Mouse (Mus musculus): ENCODE data around the gene Speg. TPM values are rescaled to one million over a fixed set of nuclear protein-coding genes. Genes with fewer than 3 reads are reported as not detected.

Gene Speg
- polyA plus RNA-seq, 1 experiment from 2014 or later = 32.9 TPM

GRCm38 (mm10) chr1:75445141-75445701 lies 70.1 kb downstream of the Speg start:
- H3K27me3 ChIP-seq (ENCODE audit: control insufficient read depth, insufficient read depth, low read length) = peaks cover 33% of the 10 kb centered on the region
- H3K36me3 ChIP-seq (ENCODE audit: control insufficient read depth, insufficient read depth, low read length) = 0 out of 2 replicates have a peak, but pooled peaks cover 2% of the 10 kb centered on the region
- no peak overlapping the region for H3K27ac ChIP-seq (replicated peaks; ENCODE audit: low read depth, low read length)
- WGBS = 10% methylated on average over 9 of the region's 9 CpGs
- no peak for ATAC-seq (ENCODE audit: insufficient number of reproducible peaks, low FRiP score, low TSS enrichment, low read depth)
- no peak overlapping the region for H3K4me2 ChIP-seq (ENCODE audit: low read depth, severe bottlenecking)
- no peaks in the 10 kb centered on the region for H3K9me3 ChIP-seq (ENCODE audit: control insufficient read depth, low read length)
- no peak overlapping the region; the same call in 1 of the 2 replicates for H3K4me3 ChIP-seq (ENCODE audit: low read depth, low read length)
- no peak for DNase-seq (ENCODE audit: low spot score)
- peaks cover 66% of the 10 kb centered on the region for H3K4me1 ChIP-seq (ENCODE audit: control insufficient read depth, insufficient read depth, low read length)
- H3K9ac ChIP-seq (ENCODE audit: low read length) = no peak overlapping the region

GRCm38 (mm10) chr1:75445751-75446611 lies 70.9 kb downstream of the Speg start:
- H3K9ac ChIP-seq (ENCODE audit: low read length) = no peak overlapping the region
- no peak overlapping the region; the same call in 1 of the 2 replicates for H3K4me3 ChIP-seq (ENCODE audit: low read depth, low read length)
- no peak overlapping the region for H3K27ac ChIP-seq (replicated peaks; ENCODE audit: low read depth, low read length)
- no peaks in the 10 kb centered on the region for H3K9me3 ChIP-seq (ENCODE audit: control insufficient read depth, low read length)
- peak; percentile 2; the same call in 1 of the 2 replicates for ATAC-seq (ENCODE audit: insufficient number of reproducible peaks, low FRiP score, low TSS enrichment, low read depth)
- peaks cover 41% of the 10 kb centered on the region for H3K27me3 ChIP-seq (ENCODE audit: control insufficient read depth, insufficient read depth, low read length)
- H3K4me1 ChIP-seq (ENCODE audit: control insufficient read depth, insufficient read depth, low read length) = peaks cover 74% of the 10 kb centered on the region
- H3K4me2 ChIP-seq (ENCODE audit: low read depth, severe bottlenecking) = peak overlapping the region; percentile 27; the same call in 1 of the 2 replicates
- H3K36me3 ChIP-seq (ENCODE audit: control insufficient read depth, insufficient read depth, low read length) = 0 out of 2 replicates have a peak, but pooled peaks cover 2% of the 10 kb centered on the region
- under 1% methylated on average over 22 of the region's 22 CpGs for WGBS
- DNase-seq (ENCODE audit: low spot score) = peak; percentile 87

DNA sequence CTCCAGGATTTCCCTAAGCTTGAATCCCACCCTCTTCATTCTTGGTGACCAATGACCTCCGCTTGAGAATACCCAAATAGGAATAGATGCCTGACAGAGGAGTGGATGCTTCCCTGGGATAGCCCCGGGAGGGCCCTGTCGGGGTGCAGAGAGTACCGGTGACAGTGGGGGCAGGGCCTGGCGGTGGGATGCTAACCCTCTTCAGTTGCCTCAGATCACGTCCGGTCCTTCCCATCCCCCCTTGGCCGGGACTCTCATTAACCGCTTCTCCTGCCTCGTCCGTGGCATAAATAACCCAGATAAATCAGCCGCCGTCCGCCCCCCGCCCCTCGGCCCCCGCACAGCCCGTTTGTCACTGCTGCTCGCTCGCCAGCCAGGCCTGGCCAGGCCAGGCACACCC lies 71.6 kb downstream of the Speg start:
- H3K27me3 ChIP-seq (ENCODE audit: control insufficient read depth, insufficient read depth, low read length) = peaks cover 47% of the 10 kb centered on the region
- 0 out of 2 replicates have a peak, but pooled peaks cover 2% of the 10 kb centered on the region for H3K36me3 ChIP-seq (ENCODE audit: control insufficient read depth, insufficient read depth, low read length)
- H3K9ac ChIP-seq (ENCODE audit: low read length) = no peak overlapping the region
- DNase-seq (ENCODE audit: low spot score) (no peak), ATAC-seq (ENCODE audit: insufficient number of reproducible peaks, low FRiP score, low TSS enrichment, low read depth) (no peak)
- no peak overlapping the region for H3K27ac ChIP-seq (replicated peaks; ENCODE audit: low read depth, low read length)
- H3K4me3 ChIP-seq (ENCODE audit: low read depth, low read length) = no peak overlapping the region
- peak overlapping the region; percentile 27; the same call in 1 of the 2 replicates for H3K4me2 ChIP-seq (ENCODE audit: low read depth, severe bottlenecking)
- no peaks in the 10 kb centered on the region for H3K9me3 ChIP-seq (ENCODE audit: control insufficient read depth, low read length)
- H3K4me1 ChIP-seq (ENCODE audit: control insufficient read depth, insufficient read depth, low read length) = peaks cover 75% of the 10 kb centered on the region
- 1% methylated on average over 18 of the region's 20 CpGs for WGBS

- 0% methylated on average over 10 of the region's 10 CpGs for WGBS
- H3K4me2 ChIP-seq (ENCODE audit: low read depth, severe bottlenecking) = peak overlapping the region; percentile 20
- peaks cover 75% of the 10 kb centered on the region for H3K4me1 ChIP-seq (ENCODE audit: control insufficient read depth, insufficient read depth, low read length)
- no peak overlapping the region for H3K27ac ChIP-seq (replicated peaks; ENCODE audit: low read depth, low read length)
- peak; percentile 40 for DNase-seq (ENCODE audit: low spot score)
- no peak; the same call in 1 of the 2 replicates for ATAC-seq (ENCODE audit: insufficient number of reproducible peaks, low FRiP score, low TSS enrichment, low read depth)
- H3K9ac ChIP-seq (ENCODE audit: low read length) = no peak overlapping the region
- H3K9me3 ChIP-seq (ENCODE audit: control insufficient read depth, low read length) = no peaks in the 10 kb centered on the region
- H3K27me3 ChIP-seq (ENCODE audit: control insufficient read depth, insufficient read depth, low read length) = peaks cover 54% of the 10 kb centered on the region
- no peak overlapping the region for H3K4me3 ChIP-seq (ENCODE audit: low read depth, low read length)
- H3K36me3 ChIP-seq (ENCODE audit: control insufficient read depth, insufficient read depth, low read length) = 0 out of 2 replicates have a peak, but pooled peaks cover 2% of the 10 kb centered on the region
These were observed 72.4 kb downstream of the Speg start for GRCm38 (mm10) chr1:75447265-75448051.

DNA sequence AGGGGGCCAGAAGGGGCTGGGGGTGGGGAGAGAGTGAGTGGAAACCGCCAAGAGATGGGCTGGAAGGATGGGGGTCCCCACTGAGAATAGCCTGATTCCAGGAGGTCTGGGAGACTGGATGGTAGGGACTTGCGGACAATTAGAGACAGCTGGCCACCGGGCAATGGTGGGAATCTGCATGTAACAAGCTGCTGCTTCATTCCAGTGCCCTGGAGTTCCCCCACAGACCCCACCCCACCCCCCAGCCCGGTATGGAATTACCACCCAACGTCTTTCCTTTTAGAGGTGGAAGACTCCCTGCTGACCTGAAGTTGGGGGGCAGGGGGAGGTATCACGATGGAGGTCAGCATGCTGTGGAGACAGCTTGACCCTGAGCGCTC lies 72.9 kb downstream of the Speg start:
- Histone ChIP-seq H3K4me3 (ENCODE audit: low read depth, low read length) (no peak overlapping the region), H3K27ac (replicated peaks; ENCODE audit: low read depth, low read length) (no peak overlapping the region)

GRCm38 (mm10) chr1:75448937-75449336 lies 73.8 kb downstream of the Speg start:
- H3K27ac ChIP-seq (replicated peaks; ENCODE audit: low read depth, low read length) = no peak overlapping the region
- no peak for ATAC-seq (ENCODE audit: insufficient number of reproducible peaks, low FRiP score, low TSS enrichment, low read depth)
- H3K4me3 ChIP-seq (ENCODE audit: low read depth, low read length) = no peak overlapping the region
- DNase-seq (ENCODE audit: low spot score) = no peak
- H3K27me3 ChIP-seq (ENCODE audit: control insufficient read depth, insufficient read depth, low read length) = peaks cover 55% of the 10 kb centered on the region
- WGBS = 0% methylated on average over 14 of the region's 14 CpGs
- H3K36me3 ChIP-seq (ENCODE audit: control insufficient read depth, insufficient read depth, low read length) = no peaks in the 10 kb centered on the region
- no peak overlapping the region for H3K9ac ChIP-seq (ENCODE audit: low read length)
- peaks cover 77% of the 10 kb centered on the region for H3K4me1 ChIP-seq (ENCODE audit: control insufficient read depth, insufficient read depth, low read length)
- peak overlapping the region; percentile 13; the same call in 1 of the 2 replicates for H3K4me2 ChIP-seq (ENCODE audit: low read depth, severe bottlenecking)
- H3K9me3 ChIP-seq (ENCODE audit: control insufficient read depth, low read length) = no peaks in the 10 kb centered on the region

More for the DNA sequence above, 72.9 kb downstream of the Speg start:
- H3K9me3 ChIP-seq (ENCODE audit: control insufficient read depth, low read length) = no peaks in the 10 kb centered on the region
- peak; percentile 47 for DNase-seq (ENCODE audit: low spot score)
- peak overlapping the region; percentile 20 for H3K4me2 ChIP-seq (ENCODE audit: low read depth, severe bottlenecking)
- H3K9ac ChIP-seq (ENCODE audit: low read length) = no peak overlapping the region
- peaks cover 55% of the 10 kb centered on the region for H3K27me3 ChIP-seq (ENCODE audit: control insufficient read depth, insufficient read depth, low read length)
- H3K36me3 ChIP-seq (ENCODE audit: control insufficient read depth, insufficient read depth, low read length) = 0 out of 2 replicates have a peak, but pooled peaks cover 2% of the 10 kb centered on the region
- ATAC-seq (ENCODE audit: insufficient number of reproducible peaks, low FRiP score, low TSS enrichment, low read depth) = no peak
- under 1% methylated on average over 7 of the region's 7 CpGs for WGBS
- peaks cover 79% of the 10 kb centered on the region for H3K4me1 ChIP-seq (ENCODE audit: control insufficient read depth, insufficient read depth, low read length)

DNA sequence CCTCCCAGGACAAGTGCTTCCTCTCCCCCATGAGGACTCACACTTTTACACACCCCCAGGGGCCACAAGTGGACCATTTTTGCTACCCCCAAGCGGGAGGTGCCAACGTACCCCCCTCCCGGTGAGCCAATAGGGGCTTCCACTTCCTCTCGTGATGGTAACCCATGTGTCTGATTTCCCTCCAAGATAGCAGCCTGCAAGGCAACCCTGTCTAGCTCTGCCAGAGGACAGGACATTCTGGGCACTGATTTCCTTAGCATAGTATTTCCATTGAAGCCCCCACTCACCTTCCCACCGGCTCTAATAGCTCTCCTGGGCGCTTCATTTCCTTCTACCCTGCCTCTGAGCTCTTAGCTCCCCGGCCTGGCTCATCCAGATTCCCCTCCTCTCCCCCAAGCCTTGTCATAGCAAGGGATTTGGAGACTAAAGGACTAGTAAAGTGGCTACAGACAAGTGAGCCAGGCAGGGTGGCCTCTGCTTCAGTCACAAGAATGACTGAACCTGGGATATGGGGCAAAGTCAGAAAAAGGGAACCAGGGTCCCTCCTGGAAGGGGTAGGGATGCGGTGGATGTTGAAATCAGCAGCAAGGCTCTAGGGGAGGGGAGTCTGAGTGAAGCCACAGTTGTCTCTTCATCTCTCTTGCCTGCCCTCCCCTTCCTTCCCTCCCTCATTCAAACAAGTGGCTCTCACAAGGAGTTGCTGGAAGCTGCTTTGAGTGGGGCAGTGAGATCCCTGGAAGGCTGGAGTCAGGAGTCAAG lies 74.5 kb downstream of the Speg start:
- H3K9ac ChIP-seq (ENCODE audit: low read length) = no peak overlapping the region
- peaks cover 54% of the 10 kb centered on the region for H3K27me3 ChIP-seq (ENCODE audit: control insufficient read depth, insufficient read depth, low read length)
- H3K27ac ChIP-seq (replicated peaks; ENCODE audit: low read depth, low read length) = no peak overlapping the region
- H3K4me1 ChIP-seq (ENCODE audit: control insufficient read depth, insufficient read depth, low read length) = peaks cover 78% of the 10 kb centered on the region
- H3K36me3 ChIP-seq (ENCODE audit: control insufficient read depth, insufficient read depth, low read length) = no peaks in the 10 kb centered on the region
- H3K4me3 ChIP-seq (ENCODE audit: low read depth, low read length) = no peak overlapping the region; the same call in 1 of the 2 replicates
- H3K9me3 ChIP-seq (ENCODE audit: control insufficient read depth, low read length) = no peaks in the 10 kb centered on the region
- ATAC-seq (ENCODE audit: insufficient number of reproducible peaks, low FRiP score, low TSS enrichment, low read depth) (no peak), DNase-seq (ENCODE audit: low spot score) (no peak)
- peak overlapping the region; percentile 59 for H3K4me2 ChIP-seq (ENCODE audit: low read depth, severe bottlenecking)
- WGBS = under 1% methylated on average over 8 of the region's 8 CpGs

Measured in limb, embryonic 11.5 days (tissue).